ENCODE assay signal across 10 mouse cellular contexts in genomic region chr11:18712642-18713053, GRCm38 (mm10).
DNase-seq lines count a peak whose midpoint lies in the region; ATAC-seq and TF ChIP-seq lines count a peak whose summit lies in the region.
"Had no signal": no experiment of that assay in that cellular context is flagged by ENCODE, and none has a peak within 500 bp of the region (broad histone marks: within the 10 kb centered on the region; RNA-seq: fewer than 3 reads in every experiment).

No protein-coding gene starts in this region.

- no peak overlapping the region for H3K9ac ChIP-seq in forebrain, embryonic 15.5 days (replicated peaks)
- no peak overlapping the region for H3K9ac ChIP-seq in forebrain, postnatal 0 days
- no peak overlapping the region for H3K9ac ChIP-seq in limb, embryonic 13.5 days

- peak; percentile 54; the same call in 1 of the 2 replicates for ATAC-seq in forebrain, embryonic 15.5 days (replicated peaks)
- no peak for ATAC-seq in forebrain, postnatal 0 days
- ATAC-seq in limb, embryonic 13.5 days (ENCODE audit: low FRiP score, low read depth): peak; percentile 87; the same call in 1 of the 2 replicates
- ATAC-seq in megakaryocyte, adult 5-6 weeks (ENCODE audit: poor library complexity, severe bottlenecking): no peak

- no peaks in the 10 kb centered on the region for H3K9me3 ChIP-seq in forebrain, embryonic 15.5 days
- H3K9me3 ChIP-seq in forebrain, postnatal 0 days (ENCODE audit: low read length): no peaks in the 10 kb centered on the region
- no peaks in the 10 kb centered on the region for H3K9me3 ChIP-seq in limb, embryonic 13.5 days

- H3K4me3 ChIP-seq in forebrain, embryonic 15.5 days: no peak overlapping the region
- no peak overlapping the region for H3K4me3 ChIP-seq in forebrain, postnatal 0 days (ENCODE audit: low read depth, low read length)
- no peak overlapping the region for H3K4me3 ChIP-seq in limb, embryonic 13.5 days

- WGBS in forebrain, embryonic 15.5 days: 77% methylated on average over 10 of the region's 10 CpGs
- WGBS in forebrain, postnatal 0 days: 75% methylated on average over 10 of the region's 10 CpGs
- 11% methylated on average over 10 of the region's 10 CpGs for WGBS in limb, embryonic 13.5 days

- DNase-seq in forebrain, postnatal 0 days: no peak
- DNase-seq in cerebellum, adult 11-12 months: peak; percentile 88
- peak; percentile 49 for DNase-seq in layer of hippocampus, adult 11-12 months (ENCODE audit: low spot score)
- DNase-seq in heart, postnatal 4 days: no peak
- no peak for DNase-seq in B cell, adult 2 months
- DNase-seq: kidney, adult 8-10 months had no signal

- no peaks in the 10 kb centered on the region for H3K27me3 ChIP-seq in forebrain, embryonic 15.5 days
- H3K27me3 ChIP-seq in forebrain, postnatal 0 days (ENCODE audit: insufficient read depth, low read length): no peaks in the 10 kb centered on the region
- H3K27me3 ChIP-seq in limb, embryonic 13.5 days: peaks cover 32% of the 10 kb centered on the region

- no peak for TF ChIP-seq CTCF in forebrain, postnatal 0 days (IDR thresholded peaks at IDR 0.05; ENCODE audit: low read depth)

- no peak overlapping the region for H3K27ac ChIP-seq in forebrain, embryonic 15.5 days (replicated peaks)
- no peak overlapping the region for H3K27ac ChIP-seq in forebrain, postnatal 0 days (ENCODE audit: low read depth, low read length)
- no peak overlapping the region for H3K27ac ChIP-seq in limb, embryonic 13.5 days

- H3K4me2 ChIP-seq in forebrain, embryonic 15.5 days (replicated peaks): no peak overlapping the region
- H3K4me2 ChIP-seq in forebrain, postnatal 0 days (ENCODE audit: low read depth): no peak overlapping the region
- peak overlapping the region; percentile 27; the same call in 1 of the 2 replicates for H3K4me2 ChIP-seq in limb, embryonic 13.5 days (replicated peaks)
- H3K4me2 ChIP-seq: midbrain, embryonic 11.5 days had no signal

- H3K36me3 ChIP-seq in forebrain, embryonic 15.5 days: no peaks in the 10 kb centered on the region
- H3K36me3 ChIP-seq in forebrain, postnatal 0 days (ENCODE audit: insufficient read depth): no peaks in the 10 kb centered on the region
- H3K36me3 ChIP-seq in limb, embryonic 13.5 days: no peaks in the 10 kb centered on the region

- peaks cover 11% of the 10 kb centered on the region; the same call in 1 of the 2 replicates for H3K4me1 ChIP-seq in forebrain, embryonic 15.5 days
- H3K4me1 ChIP-seq in forebrain, postnatal 0 days (ENCODE audit: insufficient read depth): no peaks in the 10 kb centered on the region
- H3K4me1 ChIP-seq in limb, embryonic 13.5 days: peaks cover 25% of the 10 kb centered on the region

Comparison
In these comparisons a context has a peak if more than half of its experiments do, and no peak if none do; other contexts are left out.
1. ATAC-seq: peak in forebrain, embryonic 15.5 days (single experiment) and limb, embryonic 13.5 days (single experiment); none in forebrain, postnatal 0 days (single experiment) and megakaryocyte, adult 5-6 weeks (single experiment).
2. DNase-seq: peak in cerebellum, adult 11-12 months (single experiment) and layer of hippocampus, adult 11-12 months (single experiment); none in forebrain, postnatal 0 days (single experiment), heart, postnatal 4 days (single experiment) and B cell, adult 2 months (0 of 2).